Mouse (Mus musculus) heart, embryonic 10.5 days (tissue): ENCODE measurements around the gene Cdc42bpa. TPM values are rescaled to one million over a fixed set of nuclear protein-coding genes. Genes with fewer than 3 reads are reported as not detected.

ENCODE experiments used
- DNase-seq: peaks from one replicate; pipeline ENCODE4 v3.0.0-alpha.2; 2017; ENCODE audit warnings: low spot score
- H3K27ac ChIP-seq: fragments of 300-500 bp; sonication (generic); 2 replicates; pipeline ENCODE4 v1.5.1; 2016; ENCODE audit warnings: mild to moderate bottlenecking
- H3K27me3 ChIP-seq: fragments of 300-500 bp; sonication (generic); 2 replicates; pipeline ENCODE4 v1.6.1; 2016; ENCODE audit warnings: mild to moderate bottlenecking; ENCODE audit not compliant: poor library complexity, insufficient read depth, severe bottlenecking
- H3K36me3 ChIP-seq: fragments of 300-500 bp; sonication (generic); 2 replicates; pipeline ENCODE4 v1.6.1; 2016; ENCODE audit warnings: mild to moderate bottlenecking, moderate library complexity
- H3K4me1 ChIP-seq: fragments of 300-500 bp; sonication (generic); 2 replicates; pipeline ENCODE4 v1.6.1; 2016; ENCODE audit warnings: mild to moderate bottlenecking
- H3K4me3 ChIP-seq: fragments of 300-500 bp; sonication (generic); 2 replicates; pipeline ENCODE4 v1.5.1; 2016; ENCODE audit warnings: mild to moderate bottlenecking, moderate library complexity
- H3K9me3 ChIP-seq: fragments of 300-500 bp; sonication (generic); 2 replicates; pipeline ENCODE4 v1.6.1; 2016; ENCODE audit warnings: mild to moderate bottlenecking, moderate library complexity
- WGBS: fragments of 180-500 bp; shearing (Covaris S2); methylation state at CpG from one replicate; pipeline ENCODE4 v1.1.7; 2016; 5-methylcytosine and 5-hydroxymethylcytosine counted together
- polyA plus RNA-seq: library from polyadenylated mRNA; unstranded; fragments of >200 nt; fragmentation: Nextera tagmentation; extraction: Ambion mirVana; gene quantifications from 2 replicates; pipeline ENCODE4 v1.2.1, GENCODE M21; 2016

The Cdc42bpa gene
- polyA plus RNA-seq, 1 experiment from 2014 or later = 14.8 TPM

GRCm38 (mm10) chr1:179975021-179975420 lies 14.7 kb downstream of the Cdc42bpa start:
- H3K36me3 ChIP-seq = no peaks in the 10 kb centered on the region
- WGBS = 78% methylated on average over 6 of the region's 6 CpGs

GRCm38 (mm10) chr1:179975645-179976275 lies 15.5 kb downstream of the Cdc42bpa start:
- no peaks in the 10 kb centered on the region for H3K9me3 ChIP-seq
- no peaks in the 10 kb centered on the region for H3K36me3 ChIP-seq
- no peak for DNase-seq
- H3K27ac ChIP-seq = no peak overlapping the region
- H3K4me3 ChIP-seq = no peak overlapping the region
- H3K4me1 ChIP-seq = peaks cover 8% of the 10 kb centered on the region
- WGBS = 68% methylated on average over 5 of the region's 5 CpGs
- H3K27me3 ChIP-seq = no peaks in the 10 kb centered on the region

More at GRCm38 (mm10) chr1:179975021-179975420, 14.7 kb downstream of the Cdc42bpa start:
- H3K27ac ChIP-seq = no peak overlapping the region
- no peak overlapping the region for H3K4me3 ChIP-seq
- H3K27me3 ChIP-seq = no peaks in the 10 kb centered on the region
- DNase-seq = no peak
- H3K4me1 ChIP-seq = peaks cover 8% of the 10 kb centered on the region
- no peaks in the 10 kb centered on the region for H3K9me3 ChIP-seq

GRCm38 (mm10) chr1:179977437-179977836 lies 17.2 kb downstream of the Cdc42bpa start:
- Histone ChIP-seq H3K4me1 (peaks cover 8% of the 10 kb centered on the region), H3K27ac (no peak overlapping the region)

GRCm38 (mm10) chr1:179978742-179979141 lies 18.5 kb downstream of the Cdc42bpa start:
- WGBS = 68% methylated on average over 1 of the region's 1 CpGs
- peaks cover 7% of the 10 kb centered on the region; the same call in 1 of the 2 replicates for H3K36me3 ChIP-seq
- H3K27ac ChIP-seq = no peak overlapping the region
- 0 out of 2 replicates have a peak, but pooled peaks cover 3% of the 10 kb centered on the region for H3K9me3 ChIP-seq
- no peak for DNase-seq
- H3K27me3 ChIP-seq = no peaks in the 10 kb centered on the region
- H3K4me3 ChIP-seq = no peak overlapping the region
- H3K4me1 ChIP-seq = peaks cover 5% of the 10 kb centered on the region; the same call in 1 of the 2 replicates

More at GRCm38 (mm10) chr1:179977437-179977836, 17.2 kb downstream of the Cdc42bpa start:
- Histone ChIP-seq H3K4me3 (no peak overlapping the region), H3K27me3 (no peaks in the 10 kb centered on the region), H3K9me3 (0 out of 2 replicates have a peak, but pooled peaks cover 3% of the 10 kb centered on the region), H3K36me3 (peaks cover 7% of the 10 kb centered on the region; the same call in 1 of the 2 replicates)
- 61% methylated on average over 6 of the region's 6 CpGs for WGBS
- no peak for DNase-seq

GRCm38 (mm10) chr1:179981680-179982079 lies 21.4 kb downstream of the Cdc42bpa start:
- Histone ChIP-seq H3K36me3 (peaks cover 9% of the 10 kb centered on the region), H3K27me3 (no peaks in the 10 kb centered on the region), H3K4me3 (no peak overlapping the region), H3K4me1 (peaks cover 5% of the 10 kb centered on the region; the same call in 1 of the 2 replicates), H3K9me3 (0 out of 2 replicates have a peak, but pooled peaks cover 3% of the 10 kb centered on the region), H3K27ac (no peak overlapping the region)
- DNase-seq = no peak

GRCm38 (mm10) chr1:179982183-179982582 lies 21.9 kb downstream of the Cdc42bpa start:
- no peak for DNase-seq
- WGBS = 76% methylated on average over 1 of the region's 1 CpGs
- 0 out of 2 replicates have a peak, but pooled peaks cover 3% of the 10 kb centered on the region for H3K9me3 ChIP-seq

GRCm38 (mm10) chr1:179982933-179983332 lies 22.7 kb downstream of the Cdc42bpa start:
- no peak for DNase-seq
- Histone ChIP-seq H3K4me3 (no peak overlapping the region), H3K36me3 (peaks cover 9% of the 10 kb centered on the region), H3K27me3 (no peaks in the 10 kb centered on the region), H3K4me1 (no peaks in the 10 kb centered on the region), H3K27ac (no peak overlapping the region), H3K9me3 (0 out of 2 replicates have a peak, but pooled peaks cover 3% of the 10 kb centered on the region)
- WGBS = 83% methylated on average over 1 of the region's 1 CpGs

More at GRCm38 (mm10) chr1:179982183-179982582, 21.9 kb downstream of the Cdc42bpa start:
- H3K4me1 ChIP-seq = peaks cover 5% of the 10 kb centered on the region; the same call in 1 of the 2 replicates
- H3K27ac ChIP-seq = no peak overlapping the region
- no peaks in the 10 kb centered on the region for H3K27me3 ChIP-seq
- peaks cover 9% of the 10 kb centered on the region for H3K36me3 ChIP-seq
- no peak overlapping the region for H3K4me3 ChIP-seq

- DNase-seq = no peak
These were observed 23.9 kb downstream of the Cdc42bpa start for GRCm38 (mm10) chr1:179984171-179984570.

GRCm38 (mm10) chr1:179991660-179992235 lies 31.5 kb downstream of the Cdc42bpa start:
- Histone ChIP-seq H3K36me3 (no peaks in the 10 kb centered on the region), H3K4me1 (peaks cover 2% of the 10 kb centered on the region; the same call in 1 of the 2 replicates), H3K27ac (no peak overlapping the region), H3K4me3 (no peak overlapping the region), H3K9me3 (no peaks in the 10 kb centered on the region), H3K27me3 (no peaks in the 10 kb centered on the region)
- 75% methylated on average over 6 of the region's 6 CpGs for WGBS
- DNase-seq = no peak

More at GRCm38 (mm10) chr1:179984171-179984570, 23.9 kb downstream of the Cdc42bpa start:
- no peak overlapping the region for H3K27ac ChIP-seq
- WGBS = 84% methylated on average over 1 of the region's 1 CpGs
- peaks cover 9% of the 10 kb centered on the region for H3K36me3 ChIP-seq
- no peaks in the 10 kb centered on the region for H3K4me1 ChIP-seq
- H3K4me3 ChIP-seq = no peak overlapping the region
- no peaks in the 10 kb centered on the region for H3K27me3 ChIP-seq
- H3K9me3 ChIP-seq = 0 out of 2 replicates have a peak, but pooled peaks cover 3% of the 10 kb centered on the region

- no peaks in the 10 kb centered on the region for H3K9me3 ChIP-seq
- no peak overlapping the region for H3K4me3 ChIP-seq
- H3K4me1 ChIP-seq = peaks cover 2% of the 10 kb centered on the region; the same call in 1 of the 2 replicates
- H3K36me3 ChIP-seq = no peaks in the 10 kb centered on the region
- WGBS = 85% methylated on average over 1 of the region's 1 CpGs
- DNase-seq = no peak
- H3K27ac ChIP-seq = no peak overlapping the region
- no peaks in the 10 kb centered on the region for H3K27me3 ChIP-seq
These were observed 32.0 kb downstream of the Cdc42bpa start for GRCm38 (mm10) chr1:179992255-179992654.

GRCm38 (mm10) chr1:180008057-180008456 lies 47.8 kb downstream of the Cdc42bpa start:
- H3K27ac ChIP-seq = no peak overlapping the region
- no peaks in the 10 kb centered on the region for H3K9me3 ChIP-seq
- H3K4me1 ChIP-seq = no peaks in the 10 kb centered on the region
- H3K36me3 ChIP-seq = no peaks in the 10 kb centered on the region
- no peak for DNase-seq
- H3K4me3 ChIP-seq = no peak overlapping the region
- H3K27me3 ChIP-seq = no peaks in the 10 kb centered on the region

- Histone ChIP-seq H3K9me3 (no peaks in the 10 kb centered on the region), H3K4me1 (no peaks in the 10 kb centered on the region), H3K4me3 (no peak overlapping the region), H3K27ac (no peak overlapping the region), H3K27me3 (no peaks in the 10 kb centered on the region), H3K36me3 (no peaks in the 10 kb centered on the region)
- no peak for DNase-seq
- WGBS = 78% methylated on average over 4 of the region's 4 CpGs
These were observed 53.2 kb downstream of the Cdc42bpa start for GRCm38 (mm10) chr1:180013479-180013878.

- Histone ChIP-seq H3K36me3 (no peaks in the 10 kb centered on the region), H3K9me3 (no peaks in the 10 kb centered on the region), H3K4me3 (no peak overlapping the region), H3K27ac (no peak overlapping the region), H3K4me1 (peaks cover 16% of the 10 kb centered on the region), H3K27me3 (no peaks in the 10 kb centered on the region)
- WGBS = 83% methylated on average over 2 of the region's 2 CpGs
- DNase-seq = no peak
These were observed 57.9 kb downstream of the Cdc42bpa start for GRCm38 (mm10) chr1:180018218-180018617.
